Mouse (Mus musculus): Measurements from ENCODE around the gene Mpped2.

Gene Mpped2

DNA sequence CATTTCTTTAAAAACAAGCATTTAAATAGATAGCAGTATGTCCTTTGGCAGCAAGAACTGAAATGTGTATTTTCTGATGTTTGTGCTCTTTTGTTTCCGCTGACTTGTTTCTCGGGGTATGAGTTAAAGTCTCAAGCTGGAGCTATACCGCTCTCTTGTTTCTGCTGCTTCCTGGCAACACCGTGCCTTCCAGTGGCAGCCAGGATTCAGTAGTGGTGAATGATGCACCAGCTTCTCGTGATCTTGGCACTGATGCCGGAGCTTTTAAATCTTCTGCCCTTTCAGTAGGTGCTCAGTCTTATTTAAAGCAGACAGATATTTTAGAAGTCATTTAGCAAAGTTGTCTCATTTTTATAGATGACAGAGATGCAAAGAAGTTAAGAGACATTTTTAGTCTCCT, 53.1 kb downstream of the Mpped2 start:
- no peak for DNase-seq (ENCODE audit: low spot score)

DNA sequence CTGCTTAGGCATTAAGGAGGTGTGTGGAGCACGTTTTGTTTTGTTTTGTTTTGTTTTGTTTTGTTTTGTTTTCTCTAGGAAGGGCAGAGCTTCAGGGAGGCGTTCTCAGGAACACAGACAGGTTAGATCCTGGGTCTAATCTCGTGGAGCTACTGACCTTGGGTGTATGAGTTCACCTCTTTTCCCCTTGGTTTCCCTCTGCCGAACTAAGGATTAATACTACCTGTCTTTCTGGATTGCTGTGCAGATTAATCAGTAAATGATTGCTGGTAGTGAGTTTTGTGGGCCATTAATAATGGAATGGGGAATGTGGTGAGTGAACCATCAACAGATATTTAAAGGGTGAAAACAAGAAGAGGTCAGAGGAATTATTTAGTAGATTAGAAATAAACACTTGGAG, 53.8 kb downstream of the Mpped2 start:
- no peak for DNase-seq (ENCODE audit: low spot score)

DNA sequence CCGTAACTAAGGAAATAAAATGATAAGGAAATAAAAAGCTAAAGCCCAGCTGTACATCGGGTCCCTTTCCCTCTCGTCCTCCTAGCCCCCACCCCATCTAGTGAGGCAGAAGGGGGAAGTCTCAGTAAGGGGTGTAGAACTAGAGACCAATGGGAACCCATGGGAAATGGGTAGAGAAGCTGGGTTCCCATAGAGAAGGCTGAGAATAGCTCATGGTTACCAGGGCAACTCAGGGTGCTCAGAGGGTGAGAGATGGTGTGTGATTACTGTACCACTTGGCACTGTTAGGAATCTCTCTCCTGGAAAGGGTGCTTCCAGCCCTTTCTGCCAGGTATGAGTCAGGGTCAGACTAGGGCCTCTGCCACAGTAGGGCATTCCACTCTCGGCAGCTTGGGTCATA, 54.3 kb downstream of the Mpped2 start:
- DNase-seq (ENCODE audit: low spot score) = no peak

DNA sequence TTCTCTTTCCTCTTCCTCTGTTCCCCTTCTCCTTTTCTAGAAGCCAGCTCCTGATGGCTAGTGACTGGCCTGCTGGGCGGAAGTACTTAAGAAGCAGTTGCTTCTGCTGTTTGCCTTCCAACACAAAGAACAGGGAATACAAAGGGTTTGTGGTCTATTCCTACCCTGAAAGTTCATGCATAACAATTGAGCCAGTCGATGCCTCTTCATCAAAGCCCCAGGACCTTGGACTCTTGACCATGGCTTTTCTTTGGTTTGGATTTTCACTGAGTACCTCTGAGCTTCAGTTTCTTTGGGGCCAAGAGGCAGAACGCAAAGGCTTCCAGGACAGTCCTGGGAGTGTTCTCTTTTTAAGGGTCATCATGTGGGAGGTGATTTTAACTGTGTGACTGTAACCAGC, 57.8 kb downstream of the Mpped2 start:
- DNase-seq (ENCODE audit: low spot score) = no peak

DNA sequence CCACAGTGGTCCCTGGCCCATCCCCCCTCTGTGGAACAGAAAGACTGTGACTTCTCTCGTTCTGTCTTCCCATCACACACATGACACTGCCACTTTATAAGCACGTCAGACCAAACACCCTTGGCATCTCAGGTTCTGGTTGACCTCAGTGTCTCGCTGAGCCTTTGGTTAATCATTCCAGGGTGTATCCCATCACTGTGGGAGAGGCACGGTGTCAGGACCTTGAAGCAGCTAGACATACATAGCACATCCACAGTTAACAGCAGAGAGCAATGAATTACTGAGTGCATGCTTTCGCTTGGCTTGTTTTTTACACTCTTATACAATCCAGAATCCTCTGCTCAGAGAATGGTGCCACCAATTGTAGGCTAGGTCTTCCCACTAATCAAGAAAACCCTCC, 60.6 kb downstream of the Mpped2 start:
- DNase-seq (ENCODE audit: low spot score) = no peak

DNA sequence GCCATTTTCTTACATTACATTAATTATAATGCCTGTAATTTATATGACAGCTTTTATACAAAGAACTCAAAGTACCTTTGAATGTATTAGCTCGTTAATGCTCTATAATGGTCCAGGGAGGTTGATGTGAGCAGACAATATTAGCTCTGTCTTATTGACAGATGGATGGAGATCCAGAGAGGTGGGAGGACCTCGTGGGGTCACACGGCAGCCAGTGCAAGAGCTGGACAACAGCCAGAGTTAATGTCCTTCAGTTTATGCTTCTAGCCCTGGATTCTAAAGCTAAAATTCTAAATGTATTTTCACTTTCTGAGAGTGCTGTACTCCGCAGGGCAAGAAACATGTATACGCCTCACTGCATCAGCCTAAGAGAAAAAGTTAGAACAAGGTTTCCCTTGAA, 61.6 kb downstream of the Mpped2 start:
- no peak for DNase-seq (ENCODE audit: low spot score)

DNA sequence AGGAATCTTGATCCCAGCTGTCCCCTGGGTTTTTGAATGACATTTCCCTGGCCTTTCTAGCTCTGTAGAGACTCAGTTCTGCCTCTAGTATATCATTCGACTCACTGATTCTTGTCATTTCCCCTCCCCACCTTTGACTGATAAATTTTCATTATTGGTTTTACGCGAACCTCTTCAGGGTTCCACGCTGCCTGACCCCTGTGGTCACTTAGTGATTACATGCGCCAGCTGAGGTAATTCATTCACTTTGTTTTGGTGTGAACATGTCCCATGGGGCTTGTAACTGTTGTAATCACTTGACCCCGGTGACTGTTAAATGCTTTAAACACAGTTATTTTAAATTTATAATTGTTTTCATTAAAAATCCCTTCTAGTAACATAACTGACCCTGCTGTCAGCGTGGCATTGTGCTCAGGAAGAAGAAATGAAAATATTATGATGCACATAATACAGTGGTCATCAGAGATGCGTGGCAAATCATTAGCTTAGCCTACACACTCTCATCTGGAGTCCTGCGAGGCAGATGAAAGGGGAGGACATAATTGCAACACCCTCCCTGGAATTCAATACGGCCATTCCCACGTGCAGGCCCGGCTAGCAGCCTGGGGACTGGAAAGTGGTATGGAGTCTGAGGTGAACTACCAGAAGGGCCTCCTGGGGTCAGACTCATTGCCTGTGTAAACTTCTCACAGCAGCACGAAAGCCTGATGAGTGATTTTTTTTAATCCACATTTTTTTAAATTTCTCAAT, 63.5 kb downstream of the Mpped2 start:
- no peak for DNase-seq (ENCODE audit: low spot score)

DNA sequence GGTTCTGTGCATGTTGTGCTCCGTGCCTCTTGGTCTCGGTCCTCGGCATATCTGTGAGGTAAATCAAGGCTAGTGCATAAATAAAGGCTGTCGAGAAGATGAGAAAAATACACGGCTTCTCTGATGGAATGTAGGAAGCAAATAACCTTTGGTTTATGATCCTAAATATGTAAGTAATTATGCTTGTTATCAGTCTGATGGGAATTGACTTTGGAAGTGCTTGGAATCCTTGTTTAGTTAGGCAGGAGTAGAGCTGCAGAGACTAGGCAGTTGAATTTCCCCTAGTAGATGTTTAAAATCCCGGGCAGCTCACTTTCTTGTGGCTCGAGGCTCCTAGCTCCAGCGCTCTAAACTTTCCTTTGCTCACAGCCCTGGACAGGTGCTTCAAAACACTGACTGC, 69.9 kb downstream of the Mpped2 start:
- DNase-seq (ENCODE audit: low spot score) = no peak

DNA sequence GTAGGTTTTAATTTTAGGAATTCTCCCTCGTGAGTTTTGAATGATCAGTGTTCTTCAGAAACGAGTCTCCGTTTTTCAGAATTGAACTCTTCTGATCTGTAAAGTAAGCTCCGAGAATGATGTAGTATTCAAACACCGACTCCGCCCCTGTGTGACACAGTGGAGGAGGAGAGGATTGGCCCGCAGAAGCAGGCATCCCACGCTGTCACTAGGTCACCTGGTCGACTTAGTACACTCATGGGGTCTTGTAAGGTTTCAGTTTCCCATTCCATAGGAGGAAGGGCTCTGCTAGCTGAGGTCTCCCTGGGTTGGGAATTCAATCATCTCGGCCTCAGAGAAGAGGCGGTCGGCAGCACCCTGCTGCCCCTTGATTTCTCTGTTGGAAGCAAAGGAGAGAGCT, 76.2 kb downstream of the Mpped2 start:
- DNase-seq (ENCODE audit: low spot score) = no peak

DNA sequence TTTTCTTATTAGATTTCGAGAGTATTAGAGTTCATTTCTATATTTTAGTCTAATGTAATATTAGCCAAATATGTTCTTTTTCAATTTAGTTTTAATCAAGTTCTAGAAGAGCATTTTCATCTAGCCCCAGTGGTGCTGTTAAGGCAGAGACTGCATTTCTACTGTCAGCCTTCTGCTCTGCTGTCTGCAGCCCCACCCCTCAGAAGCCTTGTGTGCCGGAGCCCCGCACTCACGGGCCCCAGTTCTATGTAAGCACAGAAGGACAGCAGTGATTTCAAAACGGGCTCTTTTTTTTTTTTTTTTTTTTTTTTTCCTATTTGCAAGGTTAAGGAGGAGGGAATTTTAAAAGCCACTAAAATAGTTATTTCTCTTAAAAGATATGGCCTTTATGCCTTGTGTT, 79.6 kb downstream of the Mpped2 start:
- DNase-seq (ENCODE audit: low spot score) = no peak

DNA sequence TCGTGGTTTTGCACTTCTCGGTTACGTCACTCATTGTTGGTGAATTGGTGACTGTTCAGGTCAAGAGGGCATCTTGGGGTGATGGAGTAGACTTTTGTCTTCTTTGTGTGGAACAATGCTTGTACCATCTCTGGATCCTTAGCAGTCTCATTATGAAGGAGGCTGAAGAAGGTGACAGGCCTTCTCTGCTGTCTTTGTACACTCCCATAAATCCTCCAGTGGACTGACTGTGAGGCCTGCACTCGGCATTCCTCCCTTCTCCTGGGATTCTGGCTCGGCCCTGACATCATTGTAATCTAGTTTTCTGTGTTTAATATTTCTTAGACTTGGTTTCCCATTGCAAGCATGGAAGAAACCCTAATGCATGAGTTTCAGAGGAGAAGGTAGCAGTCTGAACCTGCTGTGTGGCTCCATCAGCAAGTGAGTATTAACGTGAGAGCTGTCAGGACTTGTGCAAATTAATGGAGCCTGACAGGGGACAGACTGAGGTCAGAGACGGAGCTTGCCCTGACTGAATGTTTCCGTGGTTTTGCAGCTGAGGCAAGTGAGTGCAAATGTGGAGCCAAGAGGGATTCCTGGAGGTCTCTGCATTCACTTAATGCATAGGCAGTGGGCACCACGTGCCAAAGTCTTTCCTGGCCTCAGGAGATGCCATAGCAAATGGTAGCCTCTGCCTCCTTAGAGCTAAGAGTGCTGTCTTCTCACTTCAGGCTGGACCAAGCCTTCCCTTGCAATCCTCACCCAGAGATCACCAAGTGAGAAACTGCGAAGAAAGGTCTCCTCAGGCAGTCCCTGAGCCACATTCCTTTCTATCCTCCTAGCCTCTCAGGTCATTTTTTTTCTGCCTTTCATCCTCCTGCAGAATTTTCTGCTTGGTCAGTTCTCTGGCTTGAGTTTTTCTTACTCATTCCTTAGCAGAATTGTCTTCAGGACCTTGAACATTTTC, 81.5 kb downstream of the Mpped2 start:
- no peak for DNase-seq (ENCODE audit: low spot score)

DNA sequence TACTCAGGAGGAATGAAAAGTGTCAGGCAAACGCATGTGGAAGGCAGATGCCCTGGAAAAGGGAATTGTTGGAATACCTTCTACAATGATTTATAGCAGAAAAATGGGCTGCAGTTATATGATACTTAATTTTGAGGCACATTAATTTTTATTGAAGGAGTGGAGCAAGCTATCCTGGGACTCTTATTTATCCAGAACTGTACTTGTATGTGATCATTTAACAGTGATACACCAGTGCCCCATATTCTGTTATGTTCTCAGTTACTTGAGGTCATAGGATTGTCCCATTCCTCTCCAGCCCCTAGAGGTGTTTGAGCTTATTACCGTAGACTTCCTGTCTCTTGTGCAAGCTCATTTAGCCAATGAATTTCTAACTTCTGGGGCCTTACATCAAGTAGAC, 82.9 kb downstream of the Mpped2 start:
- no peak for DNase-seq (ENCODE audit: low spot score)

DNA sequence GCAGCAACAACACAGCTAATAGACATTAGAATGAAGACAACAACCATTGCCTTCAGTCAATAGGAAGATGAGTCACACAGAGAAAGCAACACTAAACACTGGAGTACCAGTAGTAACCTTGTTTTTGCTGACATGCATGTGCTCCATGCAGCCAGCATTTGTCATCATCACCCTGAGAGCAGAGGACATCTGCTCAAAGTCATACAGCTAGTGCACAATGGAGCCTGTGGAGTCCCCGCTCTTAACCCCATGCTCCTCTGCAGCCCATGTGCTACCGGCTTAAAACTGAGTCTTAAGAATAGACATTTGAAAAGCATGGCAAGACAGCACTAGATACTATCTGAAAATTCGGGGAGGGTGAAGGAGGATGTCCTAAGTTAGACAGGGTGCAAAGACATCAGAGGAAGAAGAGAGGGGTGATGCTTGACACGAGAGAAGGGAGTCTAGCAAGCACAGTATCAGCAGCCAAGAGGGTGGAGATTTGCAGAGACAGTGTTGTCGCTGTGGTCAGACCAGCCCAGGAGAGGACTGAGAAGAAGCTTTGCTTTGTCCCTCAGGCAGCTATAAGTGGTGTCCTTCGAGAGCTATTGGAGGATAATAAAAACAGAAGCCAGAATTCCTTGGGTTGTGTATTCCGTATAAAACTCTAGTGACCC, 85.9 kb downstream of the Mpped2 start:
- DNase-seq (ENCODE audit: low spot score) = no peak

DNA sequence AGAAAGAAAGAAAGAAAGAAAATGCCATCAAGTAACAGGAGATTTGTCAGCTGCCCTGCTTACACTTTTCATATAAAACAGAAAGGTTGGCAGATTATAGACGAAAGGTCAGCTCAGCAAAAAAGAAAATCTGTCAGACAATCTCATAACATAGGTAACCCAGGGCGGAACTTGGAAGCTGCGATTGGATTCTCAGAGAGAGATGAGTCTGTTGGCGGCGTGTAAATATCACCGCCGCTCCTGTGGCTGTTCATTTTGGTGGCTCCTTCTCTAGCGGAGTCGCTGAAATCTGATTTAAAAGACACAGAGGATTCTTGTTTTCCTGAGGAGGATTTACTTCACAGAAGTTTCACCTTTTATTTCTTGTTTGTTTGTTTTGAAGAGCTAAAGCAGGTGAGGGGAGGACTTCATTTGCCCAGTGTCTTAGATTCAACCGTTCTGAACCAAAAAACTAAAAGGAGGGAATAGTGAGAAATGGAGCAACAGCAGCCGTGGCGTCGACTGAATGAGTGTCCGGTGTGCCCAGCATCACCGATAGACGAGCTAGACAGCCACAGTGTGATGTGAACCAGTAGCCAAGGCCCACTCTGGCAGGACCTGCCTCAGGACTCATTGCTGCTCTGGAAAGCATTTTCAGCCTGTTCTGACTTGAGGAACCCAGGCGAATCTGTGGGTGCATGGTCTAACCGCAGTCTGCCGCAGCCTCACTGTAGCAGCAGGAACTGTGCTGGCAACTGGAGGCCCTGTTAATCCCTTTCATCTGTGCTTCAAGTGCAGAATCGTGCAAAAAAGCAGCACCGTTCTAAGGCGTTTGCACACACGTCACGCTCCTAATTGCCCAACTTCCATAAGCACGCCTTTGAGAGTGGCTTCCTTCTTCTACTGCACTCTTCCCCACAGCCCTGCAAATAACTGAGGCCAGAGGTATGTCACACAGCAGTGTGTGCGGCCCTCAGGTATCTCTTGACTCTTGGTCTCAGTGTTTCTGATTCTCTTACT, 88.4 kb downstream of the Mpped2 start:
- no peak for DNase-seq (ENCODE audit: low spot score)

DNA sequence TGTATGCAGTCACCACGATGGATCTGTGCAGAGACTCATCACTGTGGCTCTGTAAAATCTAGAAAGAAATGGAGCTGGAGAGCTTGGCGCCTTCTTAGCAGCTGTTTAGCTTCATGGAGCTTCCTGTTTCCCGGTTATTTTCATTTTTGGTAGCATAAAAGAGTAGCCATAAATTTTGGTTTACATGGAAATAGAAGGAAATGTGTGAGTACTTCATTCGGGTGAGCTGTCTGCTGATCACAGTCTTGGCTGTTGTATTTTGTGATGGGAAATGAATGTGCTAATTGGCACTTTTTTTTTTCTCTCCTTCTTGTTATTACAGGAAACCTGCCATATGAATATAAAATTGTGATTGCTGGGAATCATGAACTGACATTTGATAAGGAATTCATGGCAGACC, 90.2 kb downstream of the Mpped2 start:
- DNase-seq (ENCODE audit: low spot score) = no peak

DNA sequence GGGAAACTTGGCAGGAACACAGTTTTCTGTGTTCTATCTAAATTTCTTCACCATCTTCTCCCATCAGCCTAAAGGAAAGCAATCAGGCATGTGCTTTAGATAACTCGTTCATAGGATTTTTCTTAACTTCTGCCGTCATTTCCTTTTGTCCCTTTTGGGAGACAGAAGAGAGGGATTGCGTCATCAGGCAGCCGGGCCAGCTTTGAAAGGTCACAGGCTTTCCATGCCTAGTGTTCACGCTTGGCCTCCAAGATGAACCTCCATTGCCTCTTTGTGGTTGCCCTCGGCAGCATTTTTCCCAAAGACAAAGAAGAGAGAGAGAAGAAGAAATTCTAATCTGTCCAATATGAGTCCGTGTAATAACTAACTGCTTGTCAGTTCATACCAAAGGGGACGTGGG, 95.0 kb downstream of the Mpped2 start:
- no peak for DNase-seq (ENCODE audit: low spot score)

DNA sequence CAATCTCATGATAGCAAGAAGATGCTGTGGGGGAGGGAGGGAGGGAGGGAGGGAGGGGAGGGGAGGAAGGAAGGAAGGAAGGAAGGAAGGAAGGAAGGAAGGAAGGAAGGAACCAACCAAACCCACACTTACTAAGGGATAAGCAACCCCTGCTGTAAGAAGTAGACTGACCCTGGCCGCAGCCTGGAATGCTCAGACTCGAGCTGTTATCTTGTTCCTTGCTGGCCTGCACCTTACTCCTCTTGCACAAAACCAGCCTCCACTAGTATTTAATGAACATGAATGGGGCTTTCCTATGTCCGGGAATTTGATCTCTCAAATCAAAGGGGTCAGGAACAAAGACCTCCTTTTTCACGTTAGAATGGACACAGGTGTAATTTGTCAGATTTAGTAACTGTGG, 95.5 kb downstream of the Mpped2 start:
- DNase-seq (ENCODE audit: low spot score) = no peak

DNA sequence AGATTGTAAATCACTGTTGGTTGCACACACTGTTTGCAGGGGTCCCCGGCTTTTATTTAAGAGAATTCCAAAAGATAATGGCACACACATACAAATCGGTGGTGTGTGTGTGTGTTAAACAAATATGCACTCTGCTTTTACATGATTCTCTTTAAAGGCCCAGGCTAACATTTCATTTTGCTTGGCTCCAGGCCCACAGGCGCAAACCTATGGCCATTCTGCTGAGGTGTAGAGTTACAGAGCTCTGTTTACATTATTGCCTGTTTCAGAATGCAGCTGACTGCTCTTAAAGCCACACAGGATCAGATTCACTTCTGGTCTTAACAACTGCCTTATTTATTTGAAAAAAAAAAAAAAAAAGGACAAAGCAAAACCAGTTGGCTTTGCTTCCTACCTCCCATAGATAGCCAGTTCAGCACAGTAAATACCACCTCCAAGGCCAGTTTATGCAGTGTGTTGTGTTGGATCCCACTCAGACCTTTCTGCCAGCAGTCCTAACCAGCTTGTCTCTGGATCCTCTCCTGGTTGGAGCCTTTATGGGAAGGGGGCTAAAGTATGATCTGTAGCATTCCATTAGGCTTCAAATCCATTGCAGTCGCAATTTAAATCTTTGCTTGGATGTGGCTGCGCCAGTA, 96.7 kb downstream of the Mpped2 start:
- DNase-seq (ENCODE audit: low spot score) = no peak

DNA sequence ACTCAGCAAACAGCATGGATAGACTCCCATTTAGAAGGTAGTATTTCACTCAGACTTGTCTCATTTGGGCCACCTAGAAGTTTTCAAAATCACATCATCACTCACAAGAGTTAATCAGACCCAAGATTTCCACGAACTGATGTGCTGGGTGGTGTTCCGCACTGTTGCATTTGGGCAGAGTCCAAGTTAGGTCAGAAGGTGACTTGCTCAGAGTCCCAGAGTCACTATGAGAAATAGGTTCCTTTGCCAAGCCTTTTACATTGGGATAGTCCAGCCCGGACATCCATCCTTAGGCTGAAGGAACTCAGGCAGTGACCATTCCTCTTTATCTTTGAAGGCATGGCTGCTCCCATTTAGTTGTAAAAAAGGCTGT, 97.2 kb downstream of the Mpped2 start:
- no peak for DNase-seq (ENCODE audit: low spot score)

DNA sequence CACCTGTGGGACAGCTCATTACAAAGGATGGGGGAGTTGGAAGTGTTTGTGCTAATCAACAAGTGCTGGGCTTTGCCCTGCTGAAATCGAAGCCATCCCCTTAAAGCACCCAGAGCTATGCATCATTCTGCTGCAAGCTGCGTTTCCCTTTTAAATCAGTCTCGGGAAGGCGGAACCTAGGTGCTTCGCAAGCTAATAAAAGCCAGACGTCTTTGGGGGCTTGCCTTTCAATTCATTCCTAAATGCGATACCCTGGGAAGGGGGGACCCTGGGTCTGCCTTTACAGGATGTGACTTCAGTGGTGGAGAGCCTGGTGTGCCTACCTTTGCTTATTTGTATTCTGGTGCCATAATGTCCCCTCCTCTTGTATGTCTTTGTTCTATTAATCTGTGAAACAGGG, 103.2 kb downstream of the Mpped2 start:
- DNase-seq (ENCODE audit: low spot score) = no peak

DNA sequence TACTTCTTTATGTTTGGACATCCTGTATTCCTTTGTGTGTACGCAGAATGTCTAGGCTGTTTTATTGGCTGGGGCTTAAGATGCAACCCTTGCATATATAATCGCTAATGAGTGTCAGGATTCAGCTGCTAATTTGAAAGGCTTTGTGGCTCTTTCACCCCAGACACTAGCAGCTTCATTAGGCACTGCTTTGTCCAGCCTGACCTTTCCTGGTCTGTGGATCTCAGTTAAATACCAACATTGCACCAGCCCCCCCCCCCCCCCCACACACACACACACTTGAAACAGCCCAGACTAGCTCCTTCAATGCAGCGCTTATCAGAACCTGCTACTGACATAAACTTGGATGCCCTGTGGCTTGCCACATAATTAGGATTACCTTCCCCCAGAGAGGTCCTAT, 104.8 kb downstream of the Mpped2 start:
- DNase-seq (ENCODE audit: low spot score) = no peak

Data from ovary, adult 18-20 months (tissue).